Mouse (Mus musculus): ENCODE measurements around the gene Ripply3. TPM values are rescaled to one million over a fixed set of nuclear protein-coding genes. Genes with fewer than 3 reads are reported as not detected.
A peak's percentile ranks its signal among the peaks of the same experiment; 100 is the strongest.

The Ripply3 gene
- total and polyA plus RNA-seq, 3 experiments, result 0.28 to 6.1 (median 1.3) TPM

DNA sequence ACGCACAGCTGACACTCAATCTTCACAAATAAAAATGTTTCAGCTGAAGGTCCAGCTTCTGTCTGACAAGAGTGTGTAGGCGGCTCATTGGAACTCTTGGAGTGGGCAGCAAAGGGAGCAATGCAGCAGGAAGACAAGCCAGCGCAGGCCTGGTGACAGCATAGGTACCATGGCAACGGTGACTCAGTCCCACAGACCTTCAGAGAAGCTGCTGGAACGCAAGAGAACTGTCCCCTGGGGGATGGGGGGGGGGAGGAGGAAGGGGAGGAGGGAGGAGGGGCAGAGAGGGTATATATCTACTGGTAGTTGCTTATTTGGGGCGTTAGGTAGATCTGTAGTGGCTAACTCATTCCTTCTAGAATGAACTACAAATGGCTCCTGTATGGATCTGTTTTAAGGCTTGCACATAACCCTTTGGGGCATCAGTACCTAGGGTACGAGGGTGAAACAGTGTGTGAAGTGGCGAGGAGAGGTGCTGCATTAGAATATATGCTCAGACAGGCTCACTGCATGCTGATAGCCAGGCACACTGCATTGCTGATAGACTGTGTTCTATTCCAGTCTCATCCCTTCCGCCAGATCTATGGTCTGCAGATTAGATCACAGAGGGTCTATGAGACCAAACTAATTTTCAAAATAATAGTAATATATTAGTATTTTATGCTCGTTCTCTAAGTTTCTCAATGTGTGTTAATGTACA is 34.1 kb downstream of the Ripply3 start:
- peak; percentile 86 for DNase-seq (ENCODE audit: extremely low read depth)
- Histone ChIP-seq H3K79me2 (replicated peaks; ENCODE audit: control insufficient read depth, extremely low read depth, insufficient read depth, poor library complexity, severe bottlenecking) (no peaks in the 10 kb centered on the region), H3K36me3 (replicated peaks in 1 of 2; ENCODE audit: control insufficient read depth in 1 of 2, insufficient read depth in 1 of 2, low read length in 1 of 2) (peaks cover 6 to 26% of the 10 kb centered on the region in 2 experiments), H3K9me3 (replicated peaks; ENCODE audit: low read length) (no peaks in the 10 kb centered on the region), H3K27ac (ENCODE audit: insufficient read depth, low read depth) (no peak overlapping the region), H3K27me3 (replicated peaks) (no peaks in the 10 kb centered on the region), H3K4me3 (replicated peaks in 1 of 3; ENCODE audit: low read depth in 2 of 3, low read length in 2 of 3, poor library complexity in 1 of 3) (no peak overlapping the region), H3K9ac (ENCODE audit: insufficient read depth, low read depth) (no peak overlapping the region), H3K4me1 (ENCODE audit: control insufficient read depth in 1 of 2, insufficient read depth in 2 of 2) (peaks cover 12 to 33% of the 10 kb centered on the region in 2 experiments), H3K4me2 (ENCODE audit: insufficient read depth, low read depth, poor library complexity, severe bottlenecking) (0 out of 2 replicates have a peak overlapping the region, but pooled peaks have one; percentile 14)
- dilution Hi-C loops (cut with MboI; ENCODE audit: extremely low pct_ligation_motif_present, extremely low pct_unique_long_range_greater_than_20kb, low sequenced_read_pairs) (no loop called here), in situ Hi-C loops (cut with MboI; ENCODE audit: low pct_ligation_motif_present, low pct_unique_long_range_greater_than_20kb, low sequenced_read_pairs) (no loop called here)
- TF ChIP-seq MAZ (IDR thresholded peaks at IDR 0.05; ENCODE audit: low read depth, low read length) (peak; percentile 92), CHD2 (IDR thresholded peaks at IDR 0.05; ENCODE audit: low read length) (peak; percentile 18; the same call in 1 of the 2 replicates), TCF12 (IDR thresholded peaks at IDR 0.05; ENCODE audit: low read depth, low read length) (no peak), RAD21 (IDR thresholded peaks at IDR 0.05; ENCODE audit: low read depth, low read length) (no peak), MEF2A (IDR thresholded peaks at IDR 0.05; ENCODE audit: borderline replicate concordance, low read depth, low read length) (no peak), MXI1 (IDR thresholded peaks at IDR 0.05; ENCODE audit: low read depth, low read length) (peak; percentile 50; the same call in 1 of the 2 replicates), JUN (IDR thresholded peaks at IDR 0.05; ENCODE audit: insufficient read depth, low read depth, low read length) (no peak), NRF1 (IDR thresholded peaks at IDR 0.05; ENCODE audit: low read depth, low read length) (peak; percentile 44; the same call in 1 of the 2 replicates), ELF1 (IDR thresholded peaks at IDR 0.05; ENCODE audit: low read depth, low read length) (no peak; the same call in 1 of the 2 replicates), KAT2A (IDR thresholded peaks at IDR 0.05; ENCODE audit: insufficient replicate concordance, low read length) (no peak), RCOR1 (conservative IDR thresholded peaks at IDR 0.05; ENCODE audit: low read depth, low read length) (no peak), BHLHE40 (IDR thresholded peaks at IDR 0.05; ENCODE audit: low read depth, low read length) (no peak), SMC3 (IDR thresholded peaks at IDR 0.05; ENCODE audit: low read depth, low read length) (no peak)

DNA sequence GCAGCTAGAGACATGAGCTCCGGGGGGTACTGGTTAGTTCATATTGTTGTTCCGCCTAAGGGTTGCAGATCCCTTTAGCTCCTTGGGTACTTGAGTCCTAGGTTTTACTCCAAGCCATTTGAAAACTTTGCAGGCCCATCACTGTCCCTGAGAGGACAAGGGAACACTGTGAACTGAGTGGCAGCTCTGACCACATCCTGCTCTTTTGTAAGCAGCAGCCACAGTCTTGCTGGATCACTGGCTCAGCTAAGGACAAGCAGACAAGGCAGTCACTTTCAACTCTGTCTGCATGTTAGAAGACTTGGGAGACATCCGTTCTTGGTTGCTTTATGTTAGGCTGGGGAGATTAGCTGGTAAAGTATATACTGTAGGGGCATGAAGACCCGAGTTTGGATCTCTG is 35.6 kb downstream of the Ripply3 start:
- H3K9me3 ChIP-seq (replicated peaks; ENCODE audit: low read length), result no peaks in the 10 kb centered on the region
- H3K27me3 ChIP-seq (replicated peaks), result no peaks in the 10 kb centered on the region
- DNase-seq (ENCODE audit: extremely low read depth), result no peak
- peaks cover 9 to 37% of the 10 kb centered on the region in 2 experiments for H3K4me1 ChIP-seq (ENCODE audit: control insufficient read depth in 1 of 2, insufficient read depth in 2 of 2)
- no peak overlapping the region for H3K9ac ChIP-seq (ENCODE audit: insufficient read depth, low read depth)
- peaks cover 6 to 31% of the 10 kb centered on the region in 2 experiments for H3K36me3 ChIP-seq (replicated peaks in 1 of 2; ENCODE audit: control insufficient read depth in 1 of 2, insufficient read depth in 1 of 2, low read length in 1 of 2)
- dilution Hi-C loops (cut with MboI; ENCODE audit: extremely low pct_ligation_motif_present, extremely low pct_unique_long_range_greater_than_20kb, low sequenced_read_pairs) (no loop called here), in situ Hi-C loops (cut with MboI; ENCODE audit: low pct_ligation_motif_present, low pct_unique_long_range_greater_than_20kb, low sequenced_read_pairs) (no loop called here)
- H3K79me2 ChIP-seq (replicated peaks; ENCODE audit: control insufficient read depth, extremely low read depth, insufficient read depth, poor library complexity, severe bottlenecking), result no peaks in the 10 kb centered on the region
- no peak overlapping the region for H3K27ac ChIP-seq (ENCODE audit: insufficient read depth, low read depth)
- H3K4me2 ChIP-seq (ENCODE audit: insufficient read depth, low read depth, poor library complexity, severe bottlenecking), result no peak overlapping the region
- H3K4me3 ChIP-seq (replicated peaks in 1 of 3; ENCODE audit: low read depth in 2 of 3, low read length in 2 of 3, poor library complexity in 1 of 3), result no peak overlapping the region
- TF ChIP-seq ZNF384 (IDR thresholded peaks at IDR 0.05; ENCODE audit: low read depth, low read length) (no peak), GABPA (IDR thresholded peaks at IDR 0.05; ENCODE audit: insufficient replicate concordance, low read depth, low read length) (no peak), HCFC1 (IDR thresholded peaks at IDR 0.05; ENCODE audit: low read depth, low read length) (no peak), USF2 (conservative IDR thresholded peaks at IDR 0.05; ENCODE audit: low read depth, low read length) (no peak), IRF4 (IDR thresholded peaks at IDR 0.05; ENCODE audit: low read depth, low read length) (no peak), ZKSCAN1 (IDR thresholded peaks at IDR 0.05; ENCODE audit: borderline replicate concordance, low read depth, low read length) (no peak), ZC3H11A (IDR thresholded peaks at IDR 0.05; ENCODE audit: low read depth, low read length) (no peak), CTCF (conservative IDR thresholded peaks at IDR 0.05 in 1 of 2, IDR thresholded peaks at IDR 0.05 in 1 of 2; ENCODE audit: low read depth in 2 of 2, low read length in 2 of 2) (no peak), MAZ (IDR thresholded peaks at IDR 0.05; ENCODE audit: low read depth, low read length) (no peak), ELF1 (IDR thresholded peaks at IDR 0.05; ENCODE audit: low read depth, low read length) (no peak), PAX5 (IDR thresholded peaks at IDR 0.05; ENCODE audit: low read length) (no peak), ETS1 (conservative IDR thresholded peaks at IDR 0.05; ENCODE audit: low read depth, low read length) (no peak), USF1 (IDR thresholded peaks at IDR 0.05; ENCODE audit: low read depth, low read length) (no peak), MEF2A (IDR thresholded peaks at IDR 0.05; ENCODE audit: borderline replicate concordance, low read depth, low read length) (no peak), TBP (conservative IDR thresholded peaks at IDR 0.05; ENCODE audit: low read depth, low read length) (no peak), TCF12 (IDR thresholded peaks at IDR 0.05; ENCODE audit: low read depth, low read length) (no peak), MAFK (IDR thresholded peaks at IDR 0.05; ENCODE audit: insufficient replicate concordance, low read length) (no peak), SMC3 (IDR thresholded peaks at IDR 0.05; ENCODE audit: low read depth, low read length) (no peak)

All from CH12.LX (cell line).